Mouse (Mus musculus): ENCODE measurements at regions not wholly inside any gene's neighbourhood (a gene's known extent, or its start where the extent isn't known, plus 50 kb on each side); places are given as distances from the start of the nearest gene placed in this dataset.

DNA sequence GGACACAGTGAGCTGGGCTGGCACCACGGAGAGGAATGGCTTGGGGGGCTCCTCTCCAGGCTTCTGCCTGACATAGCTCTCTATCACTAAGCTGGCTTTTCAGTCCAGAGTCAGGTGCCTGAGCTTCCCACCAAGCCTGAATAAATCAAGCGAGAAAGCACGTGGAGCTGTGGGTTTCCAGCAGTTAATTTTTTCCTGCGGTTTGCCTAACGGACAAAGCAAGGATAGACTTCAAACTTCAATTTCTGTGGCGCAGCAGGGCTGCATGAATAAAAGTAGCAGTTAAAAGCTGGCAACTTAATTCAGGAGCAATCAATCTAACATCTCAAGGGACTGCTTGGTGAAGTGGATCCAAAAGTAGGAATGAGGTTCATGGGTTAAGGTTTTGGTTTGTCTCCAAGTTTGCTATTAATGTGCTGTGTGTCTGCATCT lies 317.1 kb upstream of the Rnaseh2b start:
- no peak for TF ChIP-seq CTCF (IDR thresholded peaks at IDR 0.05)
- no peaks in the 10 kb centered on the region for H3K27me3 ChIP-seq
- ChIA-PET CTCF (interaction anchor here (0.8 to 1.7 kb wide), 9 partner anchors 8 to 325 kb away, joined by 3 to 5 read pairs (median 4); no protein-coding TSS in a partner anchor), POLR2A (interaction anchor here (1.7 kb wide), 1 partner anchor 327 kb away, joined by 14 read pairs; no protein-coding TSS in a partner anchor)
- DNase-seq (ENCODE audit: low read depth, low spot score) = peak; percentile 98
- in situ Hi-C loops (cut with MboI; ENCODE audit: low pct_unique_long_range_greater_than_20kb) = loop anchor here (10.0 kb wide), 1 partner anchor 301 kb away; no protein-coding TSS in a partner anchor
- ATAC-seq = peak; percentile 82

DNA sequence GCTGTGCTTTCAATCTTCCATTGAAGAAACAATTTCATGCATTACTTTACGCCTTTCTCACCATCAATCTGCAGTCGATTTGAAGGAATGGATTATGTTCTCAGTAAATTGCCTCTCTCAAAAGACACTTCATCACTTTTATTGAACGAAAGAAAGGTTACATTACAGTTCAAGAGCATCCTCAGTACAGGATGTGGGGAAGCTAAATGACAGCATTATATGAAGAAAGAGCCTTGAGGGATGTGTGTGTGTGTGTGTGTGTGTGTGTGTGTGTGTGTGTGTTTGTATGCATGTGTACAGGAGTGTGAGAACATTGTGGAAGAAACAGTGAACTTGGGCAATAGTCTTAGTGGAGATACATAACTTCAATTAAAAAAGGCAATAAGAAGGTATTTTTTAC lies 311.8 kb upstream of the Rnaseh2b start:
- POLR2A ChIA-PET = no interaction called here
- ATAC-seq (no peak), DNase-seq (ENCODE audit: low read depth, low spot score) (no peak)
- CTCF ChIA-PET = interaction anchor here (1.1 kb wide), 1 partner anchor 13 kb away, joined by 3 read pairs; no protein-coding TSS in a partner anchor
- no peaks in the 10 kb centered on the region for H3K27me3 ChIP-seq
- no peak for TF ChIP-seq CTCF (IDR thresholded peaks at IDR 0.05)
- in situ Hi-C loops (cut with MboI; ENCODE audit: low pct_unique_long_range_greater_than_20kb) = no loop called here

DNA sequence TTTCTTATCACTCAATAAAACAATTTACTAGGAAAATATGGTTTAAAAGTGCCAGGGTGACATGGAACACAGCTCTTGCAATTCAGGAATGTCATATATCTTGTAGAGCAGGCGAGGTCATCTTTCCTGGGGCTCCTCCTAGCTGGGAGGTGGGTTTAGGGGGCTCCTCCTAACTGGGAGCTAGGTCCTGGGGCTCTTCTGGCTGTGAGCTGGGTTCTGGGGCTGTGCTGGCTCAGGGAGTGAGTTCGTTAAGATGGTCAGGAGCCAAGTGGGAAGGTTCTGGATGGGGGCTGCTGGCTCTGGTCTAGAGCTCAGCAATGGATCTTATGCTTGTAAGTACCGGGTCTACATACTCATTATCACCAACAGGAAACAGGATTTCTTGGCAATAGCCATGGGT lies 306.8 kb upstream of the Rnaseh2b start:
- DNase-seq (ENCODE audit: low read depth, low spot score) (no peak), ATAC-seq (no peak)
- no peak for TF ChIP-seq CTCF (IDR thresholded peaks at IDR 0.05)
- ChIA-PET CTCF (interaction anchor here (0.9 to 1.8 kb wide), 3 partner anchors 10 to 17 kb away, joined by 3 to 5 read pairs (median 4); no protein-coding TSS in a partner anchor), POLR2A (no interaction called here)
- in situ Hi-C loops (cut with MboI; ENCODE audit: low pct_unique_long_range_greater_than_20kb) = loop anchor here (5.0 kb wide), 1 partner anchor 52 kb away; no protein-coding TSS in a partner anchor
- H3K27me3 ChIP-seq = no peaks in the 10 kb centered on the region

DNA sequence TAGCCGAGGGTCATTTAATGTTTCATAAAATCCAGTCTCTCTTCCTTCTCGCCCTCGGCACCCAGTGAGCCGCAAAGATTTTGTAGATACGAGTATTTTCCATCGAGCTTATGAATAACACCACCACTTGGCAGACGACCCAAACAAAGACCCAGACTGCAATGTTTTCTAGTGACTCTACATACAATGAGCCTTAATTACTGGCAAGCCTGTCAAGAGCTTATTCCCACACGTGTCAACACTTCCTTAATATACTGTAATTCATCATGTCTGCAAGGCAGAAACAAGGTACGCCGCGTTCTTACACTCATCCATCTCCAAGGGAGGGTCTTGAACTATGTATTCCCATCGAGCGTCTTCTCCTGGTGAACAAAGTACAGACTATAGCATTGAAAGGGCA lies 306.2 kb upstream of the Rnaseh2b start:
- ATAC-seq (no peak), DNase-seq (ENCODE audit: low read depth, low spot score) (no peak)
- CTCF ChIA-PET = interaction anchor here (0.9 to 1.8 kb wide), 3 partner anchors 11 to 17 kb away, joined by 3 to 5 read pairs (median 4); no protein-coding TSS in a partner anchor
- H3K27me3 ChIP-seq = no peaks in the 10 kb centered on the region
- in situ Hi-C loops (cut with MboI; ENCODE audit: low pct_unique_long_range_greater_than_20kb) = loop anchor here (5.0 kb wide), 1 partner anchor 51 kb away; no protein-coding TSS in a partner anchor
- POLR2A ChIA-PET = no interaction called here
- no peak for TF ChIP-seq CTCF (IDR thresholded peaks at IDR 0.05)

DNA sequence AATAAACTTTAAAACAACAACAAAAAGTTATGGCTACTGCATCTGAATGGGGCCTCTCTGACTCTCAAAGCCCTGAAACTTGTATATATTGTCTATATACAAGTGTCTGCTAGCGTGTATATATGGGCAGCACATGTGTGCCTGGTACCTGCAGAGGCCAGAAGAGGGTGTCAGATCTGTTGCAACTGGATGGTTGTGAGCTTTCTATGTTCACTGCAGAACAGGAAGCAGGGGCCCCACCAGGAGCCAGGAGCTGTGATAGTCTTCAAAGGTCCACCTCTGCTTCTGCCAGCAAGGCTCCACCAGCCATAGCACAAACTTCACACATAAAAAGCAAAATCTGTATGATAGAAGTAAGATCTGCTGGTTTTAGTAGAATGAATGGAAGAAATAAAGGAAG lies 297.1 kb upstream of the Rnaseh2b start:
- POLR2A ChIA-PET = no interaction called here
- no peaks in the 10 kb centered on the region for H3K27me3 ChIP-seq
- no peak for TF ChIP-seq CTCF (IDR thresholded peaks at IDR 0.05)
- DNase-seq (ENCODE audit: low read depth, low spot score) (no peak), ATAC-seq (no peak)
- CTCF ChIA-PET = no interaction called here
- in situ Hi-C loops (cut with MboI; ENCODE audit: low pct_unique_long_range_greater_than_20kb) = no loop called here

DNA sequence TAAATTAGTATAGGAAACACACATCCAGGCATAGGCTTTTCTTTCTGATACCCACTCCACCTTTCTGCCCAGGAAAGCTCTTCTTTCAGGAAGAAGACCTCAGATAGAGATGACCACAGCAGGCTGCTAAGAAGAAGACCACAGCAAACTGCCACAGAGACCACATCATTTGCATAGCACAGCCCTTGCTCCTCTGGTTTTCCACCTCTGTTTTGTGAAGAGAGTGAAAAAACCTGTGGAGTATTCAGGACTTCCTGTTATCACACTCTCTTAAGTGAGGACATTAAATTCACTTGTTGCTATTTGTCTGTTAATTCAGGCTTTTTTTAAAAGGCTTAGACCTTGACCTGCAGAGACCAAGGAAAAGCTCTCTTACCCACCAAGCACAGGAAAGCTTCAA lies 294.7 kb upstream of the Rnaseh2b start:
- no peak for ATAC-seq
- DNase-seq (ENCODE audit: low read depth, low spot score) = no peak
- in situ Hi-C loops (cut with MboI; ENCODE audit: low pct_unique_long_range_greater_than_20kb) = no loop called here
- ChIA-PET POLR2A (no interaction called here), CTCF (interaction anchor here (1.2 to 2.4 kb wide), 4 partner anchors 9 to 45 kb away, joined by 4 to 11 read pairs (median 6); no protein-coding TSS in a partner anchor)
- TF ChIP-seq CTCF (IDR thresholded peaks at IDR 0.05) = no peak
- H3K27me3 ChIP-seq = no peaks in the 10 kb centered on the region

DNA sequence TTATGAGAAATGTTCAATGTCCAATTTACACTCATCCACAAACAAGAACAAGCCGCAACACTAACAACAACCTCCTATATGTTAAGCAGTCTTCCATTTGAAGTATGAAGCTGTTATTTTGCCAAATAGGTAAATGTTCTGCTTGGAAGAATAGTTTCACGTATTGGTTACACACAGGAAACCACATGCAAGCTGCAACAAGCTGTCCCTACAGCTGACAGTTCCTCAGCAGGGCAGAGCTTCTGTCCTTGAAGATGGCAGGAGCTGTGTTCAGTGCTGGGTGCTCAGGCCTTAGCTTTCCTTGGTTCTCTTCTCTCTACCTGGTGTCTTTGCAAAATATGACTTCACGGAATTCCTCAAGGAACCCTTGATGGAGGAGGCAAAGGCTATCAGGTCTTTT lies 294.1 kb upstream of the Rnaseh2b start:
- TF ChIP-seq CTCF (IDR thresholded peaks at IDR 0.05) = no peak
- POLR2A ChIA-PET = no interaction called here
- no peaks in the 10 kb centered on the region for H3K27me3 ChIP-seq
- in situ Hi-C loops (cut with MboI; ENCODE audit: low pct_unique_long_range_greater_than_20kb) = no loop called here
- no peak for DNase-seq (ENCODE audit: low read depth, low spot score)
- ATAC-seq = no peak
- CTCF ChIA-PET = interaction anchor here (1.6 to 2.4 kb wide), 3 partner anchors 9 to 44 kb away, joined by 4 to 11 read pairs (median 8); no protein-coding TSS in a partner anchor

DNA sequence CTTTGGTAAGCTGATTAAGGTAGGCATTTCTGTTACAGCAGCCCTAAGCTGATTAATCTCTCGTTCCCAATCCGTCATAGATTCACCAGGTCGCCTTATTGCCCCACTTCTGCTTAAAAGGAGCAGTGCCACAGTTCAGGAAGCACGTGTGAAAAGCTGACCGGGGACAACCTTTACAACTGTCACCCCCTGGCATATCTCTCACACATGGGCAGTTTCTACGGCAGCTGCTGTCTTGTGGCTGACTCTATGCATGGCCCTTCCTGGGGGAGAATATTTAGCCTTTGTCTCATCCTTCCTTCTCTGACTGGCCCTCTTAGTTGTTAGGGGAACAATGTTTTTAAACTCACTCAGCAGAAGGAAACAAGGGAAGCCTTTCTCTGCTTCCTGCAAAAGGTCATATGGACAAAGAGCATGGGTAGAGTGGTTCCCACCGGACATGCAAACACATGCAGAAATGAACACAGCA lies 290.9 kb upstream of the Rnaseh2b start:
- ChIA-PET POLR2A (no interaction called here), CTCF (interaction anchor here (1.2 kb wide), 1 partner anchor 21 kb away, joined by 3 read pairs; no protein-coding TSS in a partner anchor)
- H3K27me3 ChIP-seq = no peaks in the 10 kb centered on the region
- in situ Hi-C loops (cut with MboI; ENCODE audit: low pct_unique_long_range_greater_than_20kb) = no loop called here
- TF ChIP-seq CTCF (IDR thresholded peaks at IDR 0.05) = no peak
- DNase-seq (ENCODE audit: low read depth, low spot score) (no peak), ATAC-seq (peak; percentile 65)

DNA sequence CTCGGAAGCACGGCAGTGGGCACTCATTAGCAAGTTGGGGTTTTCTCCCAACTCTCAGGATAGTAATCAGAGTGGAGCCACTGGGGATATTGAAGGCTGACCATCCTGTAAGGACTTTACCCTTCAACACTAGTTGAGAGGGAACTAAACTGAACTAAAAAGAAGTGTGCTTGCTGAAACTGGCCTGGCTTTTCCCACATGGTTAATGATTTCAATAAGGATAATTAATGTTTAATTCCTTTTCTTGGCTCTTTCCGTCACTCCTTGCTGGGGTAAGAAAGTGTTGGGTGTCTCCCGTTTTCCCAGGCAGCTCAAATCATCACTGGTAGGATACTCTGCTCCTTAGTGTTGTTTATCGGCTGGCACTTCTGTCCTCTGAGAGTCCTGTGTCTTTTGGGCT lies 290.3 kb upstream of the Rnaseh2b start:
- no peak for DNase-seq (ENCODE audit: low read depth, low spot score)
- ATAC-seq = no peak
- ChIA-PET POLR2A (no interaction called here), CTCF (interaction anchor here (1.0 to 1.2 kb wide), 3 partner anchors 16 to 431 kb away, joined by 3 read pairs; no protein-coding TSS in a partner anchor)
- no peaks in the 10 kb centered on the region for H3K27me3 ChIP-seq
- TF ChIP-seq CTCF (IDR thresholded peaks at IDR 0.05) = no peak
- in situ Hi-C loops (cut with MboI; ENCODE audit: low pct_unique_long_range_greater_than_20kb) = no loop called here

DNA sequence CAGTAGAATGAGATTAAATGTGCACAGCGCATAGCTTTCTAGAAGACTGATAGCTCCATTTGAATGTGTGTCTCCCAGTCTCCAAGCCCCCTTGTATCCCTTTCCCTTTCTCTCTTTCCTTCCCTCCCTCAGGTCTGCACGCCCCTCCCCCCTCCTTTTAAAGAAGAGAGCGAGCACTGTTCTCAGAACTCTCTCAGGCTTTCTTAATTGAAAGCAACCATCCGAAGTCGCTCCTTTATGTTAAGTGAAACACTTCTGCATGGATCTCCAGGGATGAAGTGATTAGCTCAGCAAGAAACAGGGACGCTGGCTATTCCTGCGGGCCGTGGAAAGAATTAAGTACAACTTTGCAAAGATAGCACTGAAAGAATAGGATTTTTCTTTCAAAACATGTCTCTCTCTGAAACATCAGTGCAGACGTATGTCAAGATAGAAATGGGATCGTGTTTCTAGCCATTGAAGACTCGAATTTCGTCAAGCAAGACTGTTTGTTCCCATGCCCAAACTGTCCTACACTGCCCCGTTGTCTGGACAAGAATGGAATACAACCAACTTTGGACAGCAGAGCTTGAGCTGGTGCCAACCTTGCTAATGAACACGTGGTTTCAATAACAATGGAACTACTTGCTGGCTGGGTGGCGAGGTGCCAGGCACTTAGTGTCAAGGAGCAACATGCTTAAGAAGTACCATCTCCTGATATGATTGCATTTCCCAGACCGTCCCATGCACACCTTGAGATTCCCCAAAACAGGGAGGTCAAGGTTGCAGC lies 289.2 kb upstream of the Rnaseh2b start:
- in situ Hi-C loops (cut with MboI; ENCODE audit: low pct_unique_long_range_greater_than_20kb) = no loop called here
- no peaks in the 10 kb centered on the region for H3K27me3 ChIP-seq
- ChIA-PET POLR2A (interaction anchor here (1.0 kb wide), 1 partner anchor 55 kb away, joined by 3 read pairs; no protein-coding TSS in a partner anchor), CTCF (interaction anchor here (0.9 to 1.4 kb wide), 5 partner anchors 17 to 432 kb away, joined by 3 to 4 read pairs (median 3); no protein-coding TSS in a partner anchor)
- TF ChIP-seq CTCF (IDR thresholded peaks at IDR 0.05) = no peak
- DNase-seq (ENCODE audit: low read depth, low spot score) (no peak), ATAC-seq (no peak)

DNA sequence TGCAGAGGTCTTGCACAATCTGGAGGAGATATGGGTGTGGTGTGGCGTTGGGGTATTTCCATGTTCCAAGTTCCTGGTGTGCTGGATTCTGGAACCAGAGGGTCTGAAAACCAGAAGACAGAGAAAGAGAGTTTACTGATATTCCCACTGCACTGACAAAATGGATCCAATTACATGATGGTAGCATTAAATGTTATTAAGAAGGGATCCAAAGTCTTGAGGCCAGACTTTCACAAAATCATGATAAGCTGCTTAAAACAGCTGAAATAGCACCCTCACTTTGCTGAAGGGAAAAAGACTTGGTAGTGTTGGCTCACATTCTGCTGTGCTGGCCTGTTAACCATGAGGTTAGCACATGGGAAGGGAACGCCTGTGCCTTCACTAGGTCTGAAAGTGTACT lies 288.6 kb upstream of the Rnaseh2b start:
- in situ Hi-C loops (cut with MboI; ENCODE audit: low pct_unique_long_range_greater_than_20kb) = no loop called here
- ChIA-PET POLR2A (interaction anchor here (1.0 kb wide), 1 partner anchor 55 kb away, joined by 3 read pairs; no protein-coding TSS in a partner anchor), CTCF (interaction anchor here (0.9 to 1.4 kb wide), 2 partner anchors 24 to 25 kb away, joined by 3 read pairs; no protein-coding TSS in a partner anchor)
- DNase-seq (ENCODE audit: low read depth, low spot score) (no peak), ATAC-seq (no peak)
- H3K27me3 ChIP-seq = no peaks in the 10 kb centered on the region
- no peak for TF ChIP-seq CTCF (IDR thresholded peaks at IDR 0.05)

All from Patski (cell line).